Mouse (Mus musculus) neural tube, embryonic 10.5 days (tissue): Measurements from ENCODE around the gene Cmtm2a.
"Not testable (repeated sequence)": the region's sequence is repeated elsewhere in the genome, so short reads cannot be mapped to it uniquely, and the experiment has no call there.

ENCODE experiments used
- DNase-seq: peaks from one replicate; pipeline ENCODE4 v3.0.0-alpha.2; 2017; ENCODE audit warnings: low spot score; ENCODE audit errors: extremely low spot score

The Cmtm2a gene

DNA sequence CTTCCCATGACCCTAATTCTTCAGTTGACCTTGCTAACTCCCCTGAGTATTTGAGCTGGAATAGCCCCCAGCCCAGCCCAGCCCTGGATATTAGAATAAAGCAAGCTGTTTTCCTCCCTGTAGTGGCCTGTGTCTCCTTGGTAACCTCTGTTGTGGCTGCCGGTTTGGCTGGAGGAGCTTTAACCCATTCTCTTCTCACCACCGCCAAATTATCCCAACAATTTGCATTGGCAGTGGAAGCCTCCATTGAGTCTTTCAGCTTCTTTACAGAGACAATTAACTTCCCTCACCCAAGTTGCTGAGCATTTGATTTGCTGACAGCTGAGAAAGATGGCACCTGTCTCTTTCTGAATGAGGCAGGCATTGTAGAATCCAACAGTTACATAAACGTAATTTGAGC, 8.6 kb upstream of the Cmtm2a start:
- not testable (repeated sequence) for DNase-seq

DNA sequence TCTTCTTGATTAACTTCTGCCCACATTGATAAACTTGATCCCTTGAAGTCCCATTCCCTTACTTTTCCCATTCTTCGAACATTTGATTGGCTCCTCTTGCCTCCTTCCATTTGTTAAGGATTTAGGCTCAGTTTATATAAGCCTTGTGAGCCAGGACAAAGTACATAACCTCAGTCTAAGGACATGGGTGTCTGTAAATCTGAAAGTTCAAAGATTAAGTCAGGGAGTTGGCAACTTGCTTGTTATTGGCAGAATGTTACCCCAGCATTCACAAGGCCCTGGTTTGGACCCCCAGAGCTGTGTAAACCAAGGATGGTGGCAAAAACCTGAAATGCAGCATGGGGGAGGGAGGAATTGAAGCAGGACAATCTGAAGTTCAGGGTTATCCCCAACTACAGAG, 1.4 kb upstream of the Cmtm2a start:
- no peak for DNase-seq

- DNase-seq: no peak
Observed at GRCm38 (mm10) chr8:104268937-104269440, 24.0 kb downstream of the Cmtm2a start.

DNA sequence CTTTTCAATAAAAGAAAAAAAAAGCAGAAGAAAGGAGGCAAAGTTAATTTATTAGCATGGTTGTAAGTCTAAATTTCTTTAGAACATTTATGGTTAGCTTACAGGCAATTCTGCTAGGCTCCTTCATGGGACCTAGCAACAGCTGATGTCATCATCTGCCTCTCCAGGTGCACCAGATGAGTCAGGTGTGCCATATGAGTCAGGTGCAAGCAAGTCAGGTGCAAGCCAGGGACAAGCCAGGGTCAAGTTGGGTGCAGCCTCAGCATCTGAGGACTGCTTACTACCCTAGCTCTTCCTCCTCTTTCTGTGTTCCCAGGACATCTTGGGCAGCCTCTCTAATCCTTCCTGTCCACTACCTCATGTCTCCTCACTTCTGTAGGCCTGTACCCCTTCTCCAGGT, 24.6 kb downstream of the Cmtm2a start:
- no peak for DNase-seq

DNA sequence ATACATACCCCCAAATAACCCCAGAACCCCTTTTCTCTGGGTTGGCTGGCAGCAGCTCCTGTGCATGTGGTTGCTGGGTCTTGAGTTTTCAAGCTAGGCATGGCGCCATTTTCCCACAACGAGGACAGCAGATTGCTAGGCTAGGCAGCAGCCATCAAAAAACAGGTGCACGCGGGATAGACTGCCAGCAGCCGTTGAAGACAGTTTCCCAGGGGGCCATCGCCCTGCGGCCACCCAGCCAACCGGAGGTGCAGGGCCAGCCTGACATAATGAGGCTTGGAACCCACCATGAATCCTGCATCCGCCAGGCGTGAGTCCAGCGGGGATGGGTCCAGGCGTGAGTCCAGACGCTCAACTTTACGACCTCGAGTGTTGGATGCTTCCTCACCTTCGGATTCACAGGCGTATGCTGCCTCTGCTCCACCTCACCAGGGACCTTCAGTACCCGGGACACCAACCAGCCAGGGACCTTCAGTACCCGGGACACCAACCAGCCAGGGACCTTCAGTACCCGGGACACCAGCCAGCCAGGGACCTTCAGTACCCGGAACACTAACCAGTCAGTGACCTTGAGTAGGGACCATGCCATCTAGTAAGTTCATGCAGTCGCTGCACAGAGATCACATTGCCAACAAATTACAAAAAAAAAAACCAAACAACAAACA, 28.6 kb downstream of the Cmtm2a start:
- not testable (repeated sequence) for DNase-seq

DNA sequence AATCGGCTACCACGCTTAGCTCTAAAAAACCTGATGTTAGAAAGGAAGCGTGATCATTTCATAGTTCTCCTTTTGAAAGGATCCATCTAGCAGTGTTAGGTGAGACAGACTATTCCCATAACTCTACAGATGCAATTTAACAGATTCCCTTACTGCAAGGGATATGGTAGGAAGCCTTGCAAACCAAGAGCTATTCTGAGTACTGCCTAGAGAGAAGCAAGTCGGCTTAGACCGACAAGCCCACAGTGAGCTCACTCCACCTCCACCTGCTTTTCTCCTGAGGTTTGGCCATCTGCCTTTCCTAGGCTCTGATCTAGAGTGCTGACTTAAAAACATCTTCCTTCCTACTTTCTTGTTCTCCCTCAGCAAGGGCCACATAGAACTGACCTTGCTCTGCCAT, 31.2 kb downstream of the Cmtm2a start:
- not testable (repeated sequence) for DNase-seq

DNA sequence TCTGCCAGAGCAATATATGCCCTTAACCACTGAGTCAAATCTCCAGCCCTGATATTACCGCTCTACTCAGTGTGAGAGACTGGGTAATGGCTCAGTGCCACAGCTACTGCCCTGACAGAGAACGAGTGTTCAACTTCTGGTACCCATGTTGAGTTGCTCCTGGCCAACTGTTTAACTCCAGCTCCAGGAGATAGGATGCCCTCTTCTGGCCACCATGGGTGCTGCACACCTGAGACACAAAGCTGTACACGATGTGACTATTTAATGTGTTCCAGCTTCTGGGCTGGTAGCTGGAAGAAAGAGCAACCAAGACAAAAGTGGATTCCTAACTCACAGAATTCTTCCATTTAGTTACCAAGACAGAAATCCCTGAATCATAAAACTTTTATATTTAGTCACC, 40.0 kb downstream of the Cmtm2a start:
- no peak for DNase-seq

DNA sequence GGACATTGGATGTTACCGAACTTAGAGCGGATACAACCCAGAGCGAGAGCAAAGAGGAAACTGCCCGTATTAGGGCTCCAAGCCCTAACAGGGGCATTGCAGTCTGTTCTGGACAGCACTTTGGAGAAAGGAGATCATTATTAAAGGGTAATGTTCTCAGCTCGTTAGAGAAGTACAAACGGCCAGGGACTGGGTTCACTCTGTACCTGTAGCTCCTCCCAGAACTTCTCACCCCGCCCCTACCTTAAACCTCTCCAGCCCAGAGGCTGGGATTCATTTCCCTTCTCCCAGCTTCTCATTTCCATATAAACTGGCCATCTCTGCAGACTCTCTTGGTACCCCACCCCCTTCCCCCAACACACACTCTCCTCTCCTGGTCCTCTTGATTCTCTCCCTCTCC, 41.5 kb downstream of the Cmtm2a start:
- peak; percentile 36 for DNase-seq

DNA sequence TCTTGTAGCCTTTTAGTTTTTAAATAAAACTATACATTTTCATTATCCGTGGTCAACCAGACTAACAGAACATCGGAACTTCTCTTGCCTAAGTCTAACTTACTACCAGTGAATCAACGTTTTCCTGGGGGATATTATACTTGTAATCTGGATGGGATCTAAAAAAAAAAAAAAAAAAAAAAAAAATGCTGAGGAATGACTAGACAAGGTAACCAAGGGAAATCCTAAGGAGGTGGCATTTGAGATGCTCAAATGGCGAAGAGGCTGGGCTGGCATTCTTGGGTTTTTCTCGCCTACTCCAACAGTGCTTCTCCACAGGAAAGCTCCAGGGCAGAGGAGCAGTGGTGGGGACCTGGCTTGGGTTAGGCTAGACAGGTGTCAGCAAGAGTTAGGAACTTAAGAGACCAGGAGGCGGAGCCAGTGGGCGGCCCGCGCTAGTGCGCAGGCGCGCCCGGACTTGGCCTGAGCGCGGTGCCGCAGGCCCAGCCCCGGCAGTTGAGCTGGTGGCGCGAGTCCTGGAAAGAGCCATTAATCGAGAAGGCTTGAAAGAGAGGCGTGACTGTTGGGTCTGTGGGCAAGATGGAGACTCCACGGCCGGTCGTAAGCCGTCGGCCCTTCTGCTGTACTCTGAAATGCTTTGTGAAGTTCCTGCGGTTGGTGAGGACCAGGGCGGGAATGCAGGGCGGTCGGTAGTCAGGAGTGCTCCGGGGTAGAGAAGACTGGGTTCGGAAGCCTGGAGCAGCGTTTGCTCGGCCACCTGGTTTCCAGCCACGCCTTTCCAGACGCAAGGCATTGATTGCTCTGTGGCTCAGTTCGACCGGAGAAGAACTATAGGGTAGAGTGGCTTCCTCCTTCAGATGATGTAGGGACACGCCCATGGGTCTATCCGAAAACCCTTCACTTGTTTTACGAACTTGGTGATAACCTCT, 42.3 kb downstream of the Cmtm2a start, which contains the start of gene Cklf:
Cklf (plus strand) TSS at position 423 of the 929 bp plus-strand sequence.
- DNase-seq: peak; percentile 89

- no peak for DNase-seq
Observed at GRCm38 (mm10) chr8:104249442-104249996, 43.5 kb downstream of the Cmtm2a start.

GRCm38 (mm10) chr8:104248276-104248675, 44.7 kb downstream of the Cmtm2a start, which contains the start of gene Tk2:
TSS of gene Tk2 (minus strand) at chr8:104248558.
- peak; percentile 82 for DNase-seq

DNA sequence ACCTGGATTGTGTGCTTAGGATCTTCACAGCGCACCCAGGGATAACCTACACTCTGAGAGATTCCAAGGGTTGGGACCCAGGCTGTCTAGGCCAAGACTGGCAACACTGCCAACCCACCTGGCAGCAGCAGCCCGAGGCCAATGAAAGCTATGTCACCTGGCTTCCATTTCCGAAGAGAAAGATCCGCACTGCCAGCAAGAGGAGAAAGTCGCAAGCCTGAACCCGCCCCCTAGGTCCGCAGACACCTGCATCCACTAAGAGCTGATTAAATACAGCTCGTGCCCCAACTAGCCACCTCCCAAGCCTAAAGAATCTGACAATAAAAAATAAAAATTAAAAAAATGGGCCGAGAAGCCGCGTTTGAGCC, 45.1 kb downstream of the Cmtm2a start:
- DNase-seq: no peak

DNA sequence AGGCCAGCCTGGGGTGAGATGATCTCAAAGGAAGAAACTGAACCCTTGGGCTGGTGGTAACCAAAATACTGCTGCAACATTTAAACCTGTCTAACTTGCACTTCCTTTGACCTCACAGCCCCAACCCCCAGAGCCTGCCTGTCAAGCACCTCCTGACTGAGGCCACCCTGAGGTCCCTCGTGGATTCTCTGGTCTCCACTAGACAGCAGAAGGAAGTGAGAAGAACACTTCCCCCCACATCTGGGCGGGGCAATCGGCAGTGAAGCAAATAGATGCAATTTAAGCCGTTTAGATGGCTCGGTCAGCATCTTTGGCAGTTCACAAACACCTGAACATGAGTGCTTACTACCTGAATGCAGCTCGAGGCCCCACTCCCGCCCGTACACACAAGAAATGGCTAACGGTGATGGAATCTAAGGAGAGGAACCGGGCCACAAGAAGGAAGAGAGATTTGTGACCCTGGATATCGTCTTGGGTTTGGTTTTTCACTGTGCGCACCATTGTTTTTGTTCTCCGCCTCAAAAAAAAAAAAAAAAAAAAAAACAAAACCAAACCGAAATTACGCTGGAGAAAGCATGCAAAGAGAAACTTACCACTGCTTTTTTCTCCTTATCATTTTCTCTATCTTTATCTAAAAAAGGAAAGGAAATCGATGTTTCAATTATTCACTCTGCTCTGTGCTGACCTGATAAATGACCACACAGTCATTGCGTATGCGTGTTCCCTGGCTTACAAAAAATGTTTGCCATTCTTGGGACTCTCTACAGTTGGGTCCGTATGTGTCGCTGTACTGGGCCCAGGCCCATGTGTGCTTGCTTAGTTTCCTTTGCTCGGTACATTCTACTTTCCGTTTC, 45.7 kb downstream of the Cmtm2a start:
- no peak for DNase-seq

DNA sequence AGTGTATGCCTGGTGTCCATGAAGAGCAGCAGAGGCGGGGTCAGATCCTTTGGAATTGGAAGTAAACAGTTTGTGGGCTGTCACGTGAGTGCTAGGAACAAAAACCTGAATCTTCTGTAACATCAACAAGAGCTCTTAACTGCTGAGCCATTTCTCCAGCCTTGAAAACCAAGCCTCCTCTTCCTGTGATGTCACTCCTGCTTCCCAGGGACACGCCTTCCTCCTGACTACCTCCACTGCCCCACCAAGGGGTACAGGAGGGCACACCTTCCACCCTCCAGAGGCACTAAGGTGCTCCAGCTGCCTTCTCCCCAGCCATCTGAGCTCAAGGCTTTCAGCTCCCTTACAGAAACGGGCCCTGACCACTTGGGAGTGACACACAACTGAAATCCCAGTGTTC, 46.4 kb downstream of the Cmtm2a start:
- DNase-seq: no peak

DNA sequence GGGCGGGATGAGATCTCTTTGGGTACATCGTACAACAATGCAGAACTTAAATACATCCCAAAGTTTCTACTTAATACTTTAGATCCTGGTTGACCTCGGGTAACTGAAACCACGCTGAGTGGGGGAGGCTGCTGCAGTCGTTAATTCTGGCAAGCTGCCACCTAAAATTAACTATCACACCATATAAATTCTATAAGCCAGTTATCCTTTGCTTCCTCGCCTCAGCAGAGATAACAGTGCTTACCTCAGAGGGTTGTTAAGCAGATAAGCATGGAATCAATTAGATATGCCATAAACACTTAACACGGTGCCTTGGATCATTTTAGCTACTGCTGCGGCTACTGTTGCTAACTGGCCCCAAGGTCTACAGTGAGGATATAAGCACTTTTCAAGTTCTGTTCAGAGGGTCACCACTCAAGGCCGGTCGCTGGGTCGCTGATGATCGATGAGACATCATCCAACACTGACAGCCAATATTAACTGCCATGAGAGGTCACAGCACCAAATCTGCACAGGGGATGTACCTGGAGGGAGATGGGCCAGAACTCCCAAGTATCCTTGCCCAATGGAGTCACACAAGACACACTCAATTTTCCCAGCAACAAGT, 50.8 kb downstream of the Cmtm2a start:
- DNase-seq: no peak

DNA sequence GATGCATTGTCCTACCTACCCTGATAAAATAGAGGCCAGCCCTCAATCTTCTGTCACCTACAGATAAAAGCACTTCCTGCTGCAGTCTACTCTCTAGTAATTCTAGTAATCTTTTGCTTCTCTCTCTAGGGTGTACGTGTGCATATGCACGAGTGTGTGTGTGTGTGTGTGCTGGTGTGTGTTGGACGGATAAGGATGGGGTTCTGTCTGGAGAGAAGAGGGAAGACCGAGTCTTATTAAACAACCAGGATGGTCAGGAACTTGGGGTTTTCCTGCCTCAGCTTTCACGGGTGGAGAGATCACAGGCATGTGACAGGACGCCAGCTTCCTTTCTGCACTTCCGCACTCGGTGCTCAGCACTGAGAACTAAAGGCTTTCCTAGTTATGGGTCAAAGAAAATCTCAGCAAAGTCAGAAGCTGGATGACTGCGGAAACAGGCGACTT, 53.5 kb downstream of the Cmtm2a start:
- no peak for DNase-seq

- peak; percentile 16 for DNase-seq
Observed at GRCm38 (mm10) chr8:104234573-104234972, 58.4 kb downstream of the Cmtm2a start.

DNA sequence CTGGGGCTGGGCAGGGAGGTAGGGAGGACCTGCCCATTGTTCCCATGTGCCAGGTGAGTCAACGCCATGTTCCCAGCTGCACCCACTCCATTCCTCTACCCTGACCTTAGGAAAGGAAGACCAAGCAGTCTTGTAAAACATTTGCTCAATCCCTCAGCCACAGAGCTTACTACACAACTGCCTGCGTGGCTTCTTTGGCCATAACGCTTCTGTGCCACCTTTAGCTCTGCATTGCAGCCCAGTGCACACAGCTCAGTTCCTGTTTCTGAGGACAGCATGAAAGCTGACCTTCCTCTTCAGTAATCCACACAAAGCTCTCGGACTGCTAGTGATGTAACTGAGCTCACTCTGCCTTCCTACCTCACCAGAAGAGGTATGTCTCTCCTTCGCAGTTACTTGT, 60.1 kb downstream of the Cmtm2a start:
- DNase-seq: no peak

DNA sequence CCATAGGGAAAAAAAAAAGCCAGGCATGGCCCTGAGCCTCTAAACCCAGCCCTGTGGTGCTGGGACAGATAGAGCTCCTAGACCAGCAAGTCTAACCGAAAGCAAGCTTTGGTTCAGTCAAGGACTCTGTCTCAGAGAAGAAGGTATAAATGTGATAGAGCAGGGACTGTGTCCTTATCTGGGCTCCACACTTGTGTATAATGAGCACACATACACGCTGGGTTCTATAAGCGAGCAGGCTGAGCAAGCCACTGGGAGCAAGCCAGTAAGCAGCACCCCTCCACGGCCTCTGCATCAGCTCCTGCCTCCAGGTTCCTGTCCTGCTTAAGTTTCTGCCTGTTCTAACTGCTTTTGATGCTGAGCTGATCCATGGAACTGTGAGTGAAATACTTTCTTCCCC, 60.9 kb downstream of the Cmtm2a start:
- DNase-seq: no peak
